Mouse (Mus musculus) midbrain, embryonic 10.5 days (tissue): ENCODE measurements around the gene Dhfr. TPM values are rescaled to one million over a fixed set of nuclear protein-coding genes. Genes with fewer than 3 reads are reported as not detected.

Experiments
- DNase-seq: peaks from one replicate; pipeline ENCODE4 v3.0.0-alpha.2; 2017; ENCODE audit warnings: low spot score
- H3K27ac ChIP-seq: fragments of 300-500 bp; sonication (generic); replicated peaks from 2 replicates; pipeline ENCODE4 v1.5.1; 2016; ENCODE audit warnings: mild to moderate bottlenecking
- H3K27me3 ChIP-seq: fragments of 300-500 bp; sonication (generic); 2 replicates; pipeline ENCODE4 v1.6.1; 2016; ENCODE audit warnings: low read depth, mild to moderate bottlenecking; ENCODE audit not compliant: poor library complexity, severe bottlenecking
- H3K36me3 ChIP-seq: fragments of 300-500 bp; sonication (generic); 2 replicates; pipeline ENCODE4 v1.6.1; 2016; ENCODE audit warnings: mild to moderate bottlenecking, moderate library complexity
- H3K4me1 ChIP-seq: fragments of 300-500 bp; sonication (generic); 2 replicates; pipeline ENCODE4 v1.6.1; 2016
- H3K4me3 ChIP-seq: fragments of 300-500 bp; sonication (generic); 2 replicates; pipeline ENCODE4 v1.5.1; 2016; ENCODE audit warnings: mild to moderate bottlenecking, moderate library complexity
- H3K9me3 ChIP-seq: fragments of 300-500 bp; sonication (generic); replicated peaks from 2 replicates; pipeline ENCODE4 v1.6.1; 2016; ENCODE audit warnings: mild to moderate bottlenecking
- WGBS: fragments of 180-500 bp; shearing (Covaris S2); methylation state at CpG from one replicate; pipeline ENCODE4 v1.1.7; 2016; 5-methylcytosine and 5-hydroxymethylcytosine counted together
- polyA plus RNA-seq: library from polyadenylated mRNA; unstranded; fragments of >200 nt; fragmentation: Nextera tagmentation; extraction: Ambion mirVana; gene quantifications from 2 replicates; pipeline ENCODE4 v1.2.1, GENCODE M21; 2016

Dhfr gene
- polyA plus RNA-seq, 1 experiment from 2014 or later = 28.5 TPM

GRCm38 (mm10) chr13:92402063-92402462 lies 47.5 kb downstream of the Dhfr start:
- Histone ChIP-seq H3K27ac (no peak overlapping the region), H3K36me3 (no peaks in the 10 kb centered on the region), H3K4me1 (no peaks in the 10 kb centered on the region), H3K27me3 (no peaks in the 10 kb centered on the region), H3K4me3 (no peak overlapping the region), H3K9me3 (no peaks in the 10 kb centered on the region; the same call in 1 of the 2 replicates)
- WGBS = 72% methylated on average over 2 of the region's 2 CpGs
- no peak for DNase-seq

GRCm38 (mm10) chr13:92403496-92403895 lies 49.0 kb downstream of the Dhfr start:
- Histone ChIP-seq H3K9me3 (no peaks in the 10 kb centered on the region; the same call in 1 of the 2 replicates), H3K36me3 (no peaks in the 10 kb centered on the region), H3K27ac (no peak overlapping the region), H3K4me1 (no peaks in the 10 kb centered on the region), H3K4me3 (no peak overlapping the region), H3K27me3 (no peaks in the 10 kb centered on the region)
- WGBS = 89% methylated on average over 3 of the region's 3 CpGs
- DNase-seq = no peak

- no peaks in the 10 kb centered on the region for H3K36me3 ChIP-seq
- 84% methylated on average over 2 of the region's 2 CpGs for WGBS
- no peak for DNase-seq
- H3K4me3 ChIP-seq = no peak overlapping the region
- no peak overlapping the region for H3K27ac ChIP-seq
- no peaks in the 10 kb centered on the region for H3K27me3 ChIP-seq
- H3K4me1 ChIP-seq = no peaks in the 10 kb centered on the region
- no peaks in the 10 kb centered on the region; the same call in 1 of the 2 replicates for H3K9me3 ChIP-seq
These were observed 56.0 kb downstream of the Dhfr start for GRCm38 (mm10) chr13:92410486-92410885.

- H3K4me3 ChIP-seq = no peak overlapping the region
- 92% methylated on average over 11 of the region's 11 CpGs for WGBS
- H3K36me3 ChIP-seq = no peaks in the 10 kb centered on the region
- H3K27ac ChIP-seq = no peak overlapping the region
- no peaks in the 10 kb centered on the region for H3K9me3 ChIP-seq
- DNase-seq = no peak
- H3K4me1 ChIP-seq = no peaks in the 10 kb centered on the region
- peaks cover 21% of the 10 kb centered on the region for H3K27me3 ChIP-seq
These were observed 65.1 kb downstream of the Dhfr start for GRCm38 (mm10) chr13:92419630-92420029.

GRCm38 (mm10) chr13:92423711-92424110 lies 69.2 kb downstream of the Dhfr start:
- no peak overlapping the region for H3K27ac ChIP-seq
- no peaks in the 10 kb centered on the region for H3K36me3 ChIP-seq
- no peaks in the 10 kb centered on the region for H3K9me3 ChIP-seq
- H3K27me3 ChIP-seq = peaks cover 62% of the 10 kb centered on the region
- H3K4me1 ChIP-seq = peaks cover 19% of the 10 kb centered on the region
- no peak for DNase-seq
- no peak overlapping the region for H3K4me3 ChIP-seq
- WGBS = 54% methylated on average over 3 of the region's 3 CpGs

- Histone ChIP-seq H3K27ac (peak within 1 kb of the TSS; percentile 49), H3K27me3 (peaks cover 70% of the 10 kb centered on the region), H3K4me3 (peak within 1 kb of the TSS; percentile 79), H3K4me1 (peaks cover 19% of the 10 kb centered on the region), H3K9me3 (no peaks in the 10 kb centered on the region), H3K36me3 (no peaks in the 10 kb centered on the region)
- under 1% methylated on average over 54 of the region's 54 CpGs for WGBS
- DNase-seq = peak; percentile 67
These were observed 71.3 kb downstream of the Dhfr start, which contains the start of gene Ankrd34b for GRCm38 (mm10) chr13:92425758-92426264. Gene Ankrd34b, plus strand, starts transcription at chr13:92425896.

GRCm38 (mm10) chr13:92426294-92427051 lies 71.9 kb downstream of the Dhfr start:
- H3K4me3 ChIP-seq = peak overlapping the region; percentile 79
- no peaks in the 10 kb centered on the region for H3K9me3 ChIP-seq
- peaks cover 19% of the 10 kb centered on the region for H3K4me1 ChIP-seq
- peaks cover 70% of the 10 kb centered on the region for H3K27me3 ChIP-seq
- peak; percentile 54 for DNase-seq
- H3K36me3 ChIP-seq = no peaks in the 10 kb centered on the region
- peak overlapping the region; percentile 49 for H3K27ac ChIP-seq
- WGBS = under 1% methylated on average over 92 of the region's 92 CpGs

GRCm38 (mm10) chr13:92427351-92427855 lies 72.9 kb downstream of the Dhfr start:
- Histone ChIP-seq H3K4me3 (peak overlapping the region; percentile 79; the same call in 1 of the 2 replicates), H3K27me3 (peaks cover 70% of the 10 kb centered on the region), H3K4me1 (peaks cover 19% of the 10 kb centered on the region), H3K36me3 (no peaks in the 10 kb centered on the region), H3K27ac (no peak overlapping the region), H3K9me3 (no peaks in the 10 kb centered on the region)
- WGBS = 50% methylated on average over 4 of the region's 4 CpGs
- DNase-seq = no peak

Other genes with a start within 250 kb of the Dhfr start
- not detected in 2 replicates for gene Rasgrf2, start 223.1 kb upstream of the Dhfr start, polyA plus RNA-seq
- 0.84 and 0.89 TPM in 2 replicates for gene Gm20379, start 48.7 kb upstream of the Dhfr start, polyA plus RNA-seq
- 31.0 and 31.2 TPM in 2 replicates for gene Msh3, start 277 bp downstream of the Dhfr start, polyA plus RNA-seq
- 0.09 and 0.11 TPM in 2 replicates for gene Ankrd34b, start 71.2 kb downstream of the Dhfr start, polyA plus RNA-seq
- gene Fam151b, start 129.3 kb downstream of the Dhfr start, polyA plus RNA-seq = 0.16 TPM in 1 of 2 replicates, not detected in the other
- gene Zfyve16, start 176.1 kb downstream of the Dhfr start, polyA plus RNA-seq = 9.5 and 12.3 TPM in 2 replicates
- not detected in 2 replicates for gene Spz1, start 221.4 kb downstream of the Dhfr start, polyA plus RNA-seq